Mouse (Mus musculus) adrenal gland, adult 18-20 months (tissue): ENCODE data around the gene Il5ra. TPM values are rescaled to one million over a fixed set of nuclear protein-coding genes. Genes with fewer than 3 reads are reported as not detected.
A peak's percentile ranks its signal among the peaks of the same experiment; 100 is the strongest.

ENCODE experiments used
- DNase-seq, 2 experiments: peaks; one replicate each; pipeline ENCODE4 v3.0.0; 2021 to 2022; ENCODE audit warnings: low spot score in 2 of 2
- long read RNA-seq, 2 experiments: library from polyadenylated mRNA; stranded (forward); transcript quantifications; one replicate each; pipeline ENCODE4 v2.0.0; 2021
- total RNA-seq, 2 experiments: library from RNA; stranded (reverse); gene quantifications; 1 replicate in 1 of 2; 2 replicates in 1 of 2; pipeline ENCODE4 v1.2.3; 2021

Il5ra gene
- not detected for total RNA-seq
- long read RNA-seq, experiment 1, result 0 reads
- long read RNA-seq, experiment 2, result 0 reads

- no peak for DNase-seq
Observed at GRCm38 (mm10) chr6:106748887-106749388, at the start of gene Il5ra. TSS of gene Il5ra (minus strand) at chr6:106749037.

GRCm38 (mm10) chr6:106794094-106794814 lies 45.4 kb upstream of the Il5ra start:
- no peak for DNase-seq

GRCm38 (mm10) chr6:106793621-106794020 lies 44.8 kb upstream of the Il5ra start:
- DNase-seq, result no peak

GRCm38 (mm10) chr6:106793088-106793487 lies 44.3 kb upstream of the Il5ra start:
- DNase-seq, result no peak

- no peak for DNase-seq
Observed at GRCm38 (mm10) chr6:106792486-106792885, 43.6 kb upstream of the Il5ra start.

GRCm38 (mm10) chr6:106791429-106791828 lies 42.6 kb upstream of the Il5ra start:
- DNase-seq, result no peak

- no peak for DNase-seq
Observed at GRCm38 (mm10) chr6:106787138-106787537, 38.3 kb upstream of the Il5ra start.

GRCm38 (mm10) chr6:106770046-106770445 lies 21.2 kb upstream of the Il5ra start:
- DNase-seq, result no peak

- DNase-seq, result no peak
Observed at GRCm38 (mm10) chr6:106769290-106769866, 20.5 kb upstream of the Il5ra start.

- DNase-seq, result peak; percentile 95 to 97
Observed at GRCm38 (mm10) chr6:106768640-106769289, 19.9 kb upstream of the Il5ra start, which contains the start of gene Trnt1. TSS of gene Trnt1 (plus strand) at chr6:106769120.

GRCm38 (mm10) chr6:106766774-106767173 lies 17.9 kb upstream of the Il5ra start:
- DNase-seq, result no peak

GRCm38 (mm10) chr6:106765892-106766291 lies 17.1 kb upstream of the Il5ra start:
- no peak for DNase-seq

GRCm38 (mm10) chr6:106761486-106761885 lies 12.6 kb upstream of the Il5ra start:
- no peak for DNase-seq

GRCm38 (mm10) chr6:106760473-106761218 lies 11.8 kb upstream of the Il5ra start:
- no peak for DNase-seq

- no peak for DNase-seq
Observed at GRCm38 (mm10) chr6:106758299-106758698, 9.5 kb upstream of the Il5ra start.

- no peak for DNase-seq
Observed at GRCm38 (mm10) chr6:106750291-106750690, 1.5 kb upstream of the Il5ra start.

- no peak for DNase-seq
Observed at GRCm38 (mm10) chr6:106747804-106748203, 1.0 kb downstream of the Il5ra start.

GRCm38 (mm10) chr6:106747251-106747650 lies 1.6 kb downstream of the Il5ra start:
- no peak for DNase-seq

GRCm38 (mm10) chr6:106745673-106746394 lies 3.0 kb downstream of the Il5ra start:
- no peak for DNase-seq

GRCm38 (mm10) chr6:106743556-106744233 lies 5.1 kb downstream of the Il5ra start:
- no peak for DNase-seq
